Mouse (Mus musculus) midbrain, postnatal 0 days (tissue): ENCODE measurements around the gene Taz. TPM values are rescaled to one million over a fixed set of nuclear protein-coding genes. Genes with fewer than 3 reads are reported as not detected.

Experiments
- ATAC-seq: fragments of 200-750 bp; cut with Nextera tagmentation; 2 replicates; pipeline ENCODE4 v1.8.0; 2017; ENCODE audit warnings: moderate number of reproducible peaks, mild to moderate bottlenecking, moderate TSS enrichment, moderate library complexity; ENCODE audit not compliant: low FRiP score
- DNase-seq: peaks from one replicate; pipeline ENCODE4 v3.0.0-alpha.2; 2015; ENCODE audit warnings: low spot score
- H3K27ac ChIP-seq: fragments of 300-500 bp; sonication (generic); 2 replicates; pipeline ENCODE4 v1.5.1; 2014; ENCODE audit warnings: low read depth, mild to moderate bottlenecking, low read length, mixed read lengths
- H3K27me3 ChIP-seq: fragments of 300-500 bp; sonication (generic); 2 replicates; pipeline ENCODE4 v1.6.1; 2014; ENCODE audit warnings: low read length, control low read depth, mixed read lengths; ENCODE audit not compliant: insufficient read depth
- H3K36me3 ChIP-seq: fragments of 300-500 bp; sonication (generic); 2 replicates; pipeline ENCODE4 v1.6.1; 2014; ENCODE audit warnings: low read length, control low read depth, mixed read lengths; ENCODE audit not compliant: insufficient read depth
- H3K4me1 ChIP-seq: fragments of 300-500 bp; sonication (generic); 2 replicates; pipeline ENCODE4 v1.6.1; 2014; ENCODE audit warnings: mild to moderate bottlenecking, control low read depth, antibody characterized with exemption, low read length, mixed read lengths; ENCODE audit not compliant: insufficient read depth
- H3K4me2 ChIP-seq: fragments of 300-500 bp; sonication (generic); 2 replicates; pipeline ENCODE4 v1.6.1; 2014; ENCODE audit warnings: low read depth, mild to moderate bottlenecking, low read length, mixed read lengths; ENCODE audit not compliant: poor library complexity, severe bottlenecking
- H3K4me3 ChIP-seq: fragments of 300-500 bp; sonication (generic); 2 replicates; pipeline ENCODE4 v1.5.1; 2014; ENCODE audit warnings: low read depth, mild to moderate bottlenecking, low read length, moderate library complexity
- H3K9ac ChIP-seq: fragments of 300-500 bp; sonication (generic); replicated peaks from 2 replicates; pipeline ENCODE4 v1.6.1; 2014; ENCODE audit warnings: mild to moderate bottlenecking, low read length, moderate library complexity, mixed read lengths; ENCODE audit not compliant: poor library complexity, severe bottlenecking
- H3K9me3 ChIP-seq: fragments of 300-500 bp; sonication (generic); 2 replicates; pipeline ENCODE4 v1.6.1; 2016; ENCODE audit warnings: low read length, control low read depth
- CTCF ChIP-seq: IDR thresholded peaks from 2 replicates; pipeline ENCODE4 v1.5.1; 2016; ENCODE audit warnings: antibody characterized with exemption, mild to moderate bottlenecking
- WGBS: fragments of 180-500 bp; shearing (Covaris S2); extraction: QIAGEN DNeasy Blood & Tissue Kit; methylation state at CpG from one replicate; pipeline ENCODE4 v1.1.7; 2014; 5-methylcytosine and 5-hydroxymethylcytosine counted together
- polyA plus RNA-seq: library from polyadenylated mRNA; unstranded; fragments of >200 nt; fragmentation: Nextera tagmentation; extraction: Ambion mirVana; gene quantifications from 2 replicates; pipeline ENCODE4 v1.2.1, GENCODE M21; 2015
- total RNA-seq: library from RNA; depleted of rRNA; stranded (reverse); fragments of >200 nt; gene quantifications from 2 replicates; pipeline ENCODE4 v1.2.3, GENCODE M21; 2014

Gene Taz
- total and polyA plus RNA-seq, 2 experiments from 2014 or later = 44.4 to 65.9 TPM

- no peaks in the 10 kb centered on the region for H3K27me3 ChIP-seq
- peak within 1 kb of the TSS; percentile 77 for H3K27ac ChIP-seq
- no peaks in the 10 kb centered on the region for H3K9me3 ChIP-seq
- TF ChIP-seq CTCF = no peak
- peak within 1 kb of the TSS; percentile 48 for H3K4me3 ChIP-seq
- WGBS = 22% methylated on average over 39 of the region's 39 CpGs
- H3K9ac ChIP-seq = peak within 1 kb of the TSS; percentile 62
- H3K4me1 ChIP-seq = no peaks in the 10 kb centered on the region
- DNase-seq (peak; percentile 94), ATAC-seq (peak; percentile 97)
- H3K36me3 ChIP-seq = no peaks in the 10 kb centered on the region
- peak within 1 kb of the TSS; percentile 62 for H3K4me2 ChIP-seq
These were observed 27.4 kb upstream of the Taz start, which contains the start of gene Emd for GRCm38 (mm10) chrX:74254153-74254887. Emd (plus strand) TSS chrX:74254687.

DNA sequence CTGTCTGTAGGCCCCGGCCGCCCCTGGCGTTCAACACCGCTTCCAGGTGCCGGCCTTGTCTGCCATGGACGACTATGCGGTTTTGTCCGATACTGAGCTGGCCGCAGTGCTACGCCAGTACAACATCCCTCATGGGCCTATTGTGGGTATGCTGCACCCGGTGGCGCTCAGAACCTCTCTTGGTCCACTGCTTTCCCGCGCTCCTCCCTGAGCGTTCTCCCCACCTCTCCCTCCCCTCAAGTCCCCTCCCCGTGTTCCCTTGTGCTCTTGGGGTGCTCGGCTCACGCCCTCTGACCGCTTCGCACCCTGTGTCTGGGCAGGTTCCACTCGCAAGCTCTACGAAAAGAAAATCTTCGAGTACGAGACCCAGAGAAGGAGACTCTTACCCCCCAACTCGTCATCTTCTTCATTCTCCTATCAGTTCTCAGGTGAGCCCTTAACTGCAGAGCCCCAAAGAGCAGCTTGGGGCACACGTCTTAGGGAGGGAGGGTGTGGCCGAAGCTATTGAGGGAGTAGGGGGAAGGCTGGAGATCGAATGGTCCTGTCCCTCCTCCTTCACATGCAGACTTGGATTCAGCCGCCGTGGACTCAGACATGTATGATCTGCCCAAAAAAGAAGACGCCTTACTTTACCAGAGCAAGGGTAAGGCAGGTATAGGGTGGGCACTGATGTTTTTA is 26.7 kb upstream of the Taz start:
- Histone ChIP-seq H3K9me3 (no peaks in the 10 kb centered on the region), H3K36me3 (no peaks in the 10 kb centered on the region), H3K9ac (peak overlapping the region; percentile 62), H3K4me1 (no peaks in the 10 kb centered on the region), H3K4me3 (peak overlapping the region; percentile 48), H3K27ac (peak overlapping the region; percentile 77), H3K27me3 (no peaks in the 10 kb centered on the region), H3K4me2 (peak overlapping the region; percentile 62)
- ATAC-seq (peak; percentile 53), DNase-seq (no peak)
- 19% methylated on average over 31 of the region's 31 CpGs for WGBS
- TF ChIP-seq CTCF = no peak

- Histone ChIP-seq H3K27ac (no peak overlapping the region), H3K9ac (no peak overlapping the region), H3K4me3 (no peak overlapping the region), H3K27me3 (no peaks in the 10 kb centered on the region), H3K36me3 (no peaks in the 10 kb centered on the region), H3K9me3 (no peaks in the 10 kb centered on the region), H3K4me1 (no peaks in the 10 kb centered on the region), H3K4me2 (no peak overlapping the region)
- DNase-seq (no peak), ATAC-seq (no peak)
- no peak for TF ChIP-seq CTCF
- WGBS = 97% methylated on average over 3 of the region's 3 CpGs
These were observed 24.0 kb upstream of the Taz start for GRCm38 (mm10) chrX:74257746-74258145.

DNA sequence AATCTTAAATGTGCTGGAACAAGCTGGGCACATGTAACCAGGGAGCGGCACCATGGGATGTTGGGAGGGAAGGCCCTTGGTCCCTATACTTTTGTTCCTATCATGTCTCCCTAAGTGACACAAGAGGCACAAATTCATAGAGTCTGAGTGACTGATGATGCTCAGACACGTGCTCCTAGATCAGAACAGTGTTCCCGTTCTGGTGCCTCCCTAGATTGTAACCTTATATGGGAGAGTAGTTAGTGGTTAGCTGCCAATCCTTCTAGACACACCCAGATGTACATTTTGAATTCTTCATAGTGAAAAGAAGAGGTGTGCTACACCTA is 12.0 kb upstream of the Taz start:
- Histone ChIP-seq H3K36me3 (no peaks in the 10 kb centered on the region; the same call in 1 of the 2 replicates), H3K27ac (peak overlapping the region; percentile 93), H3K9ac (peak overlapping the region; percentile 33; the same call in 1 of the 2 replicates), H3K9me3 (no peaks in the 10 kb centered on the region), H3K4me1 (no peaks in the 10 kb centered on the region), H3K27me3 (no peaks in the 10 kb centered on the region), H3K4me3 (peak overlapping the region; percentile 49), H3K4me2 (peak overlapping the region; percentile 45)
- peak; percentile 65 for ATAC-seq
- TF ChIP-seq CTCF = no peak
- no peak for DNase-seq
- 15% methylated on average over 3 of the region's 3 CpGs for WGBS

- Histone ChIP-seq H3K36me3 (no peaks in the 10 kb centered on the region; the same call in 1 of the 2 replicates), H3K9me3 (no peaks in the 10 kb centered on the region), H3K27me3 (no peaks in the 10 kb centered on the region), H3K4me2 (peak within 1 kb of the TSS; percentile 55), H3K4me3 (peak within 1 kb of the TSS; percentile 49), H3K4me1 (no peaks in the 10 kb centered on the region), H3K27ac (peak within 1 kb of the TSS; percentile 93), H3K9ac (peak within 1 kb of the TSS; percentile 55)
- 18% methylated on average over 42 of the region's 42 CpGs for WGBS
- peak; percentile 67 for TF ChIP-seq CTCF
- ATAC-seq (peak; percentile 96), DNase-seq (peak; percentile 96)
These were observed 11.4 kb upstream of the Taz start, which contains the start of gene Rpl10 for GRCm38 (mm10) chrX:74270062-74270901. Rpl10 (plus strand) TSS chrX:74270812.
